ENCODE assay signal across 8 mouse cellular contexts in the genomic region with DNA sequence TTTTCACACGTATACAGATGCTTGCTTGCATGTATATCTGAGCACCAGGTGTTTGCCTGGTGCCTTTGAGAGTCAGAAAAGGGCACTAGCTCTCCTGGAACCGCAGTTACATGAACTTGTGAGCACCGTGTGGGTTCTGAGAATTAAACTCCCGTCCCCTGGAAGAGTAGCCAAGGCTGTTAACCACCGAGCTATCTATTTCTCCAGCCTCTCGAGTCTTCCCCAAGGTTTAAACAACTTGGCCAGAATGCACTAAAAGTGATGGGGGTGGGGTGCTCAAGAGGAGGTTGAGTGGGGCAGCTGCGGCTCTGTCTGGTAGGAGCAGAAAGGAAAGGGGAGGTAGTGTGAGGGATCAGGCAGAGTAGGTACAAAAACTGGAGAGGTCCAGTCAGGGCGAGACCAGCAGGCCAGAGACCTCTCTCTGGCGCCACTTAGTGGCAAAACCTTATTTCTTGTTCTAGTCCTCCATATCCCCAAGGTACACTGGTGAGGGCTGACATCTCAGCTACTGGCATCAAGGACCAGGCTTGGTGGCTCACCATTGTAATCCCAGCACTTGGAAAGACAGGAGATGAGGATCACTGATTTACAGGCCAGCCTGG. TPM values are rescaled to one million over a fixed set of nuclear protein-coding genes. Genes with fewer than 3 reads are reported as not detected.
DNase-seq lines count a peak whose midpoint lies in the region; ATAC-seq lines count a peak whose summit lies in the region.

No protein-coding gene starts in this region.

- WGBS in intestine, embryonic 16.5 days, result 20% methylated on average over 9 of the region's 9 CpGs
- WGBS in limb, embryonic 10.5 days, result 32% methylated on average over 9 of the region's 9 CpGs
- WGBS in midbrain, embryonic 13.5 days, result 26% methylated on average over 9 of the region's 9 CpGs
- WGBS in stomach, embryonic 16.5 days, result 16% methylated on average over 9 of the region's 9 CpGs

- ATAC-seq in intestine, embryonic 16.5 days, result peak; percentile 67
- ATAC-seq in midbrain, embryonic 13.5 days, result peak; percentile 38; the same call in 1 of the 2 replicates
- peak; percentile 45; the same call in 1 of the 2 replicates for ATAC-seq in stomach, embryonic 16.5 days (ENCODE audit: insufficient read depth, low FRiP score)

- H3K4me3 ChIP-seq in intestine, embryonic 16.5 days (ENCODE audit: low read length), result 0 out of 2 replicates have a peak overlapping the region, but pooled peaks have one; percentile 7
- no peak overlapping the region for H3K4me3 ChIP-seq in limb, embryonic 10.5 days
- H3K4me3 ChIP-seq in midbrain, embryonic 13.5 days (replicated peaks), result no peak overlapping the region
- H3K4me3 ChIP-seq in stomach, embryonic 16.5 days (replicated peaks; ENCODE audit: low read length), result no peak overlapping the region

- no peaks in the 10 kb centered on the region for H3K27me3 ChIP-seq in intestine, embryonic 16.5 days (replicated peaks; ENCODE audit: control insufficient read depth, insufficient read depth, low read length)
- no peaks in the 10 kb centered on the region for H3K27me3 ChIP-seq in limb, embryonic 10.5 days (ENCODE audit: low read depth, poor library complexity, severe bottlenecking)
- peaks cover 26% of the 10 kb centered on the region for H3K27me3 ChIP-seq in midbrain, embryonic 13.5 days
- no peaks in the 10 kb centered on the region for H3K27me3 ChIP-seq in stomach, embryonic 16.5 days (ENCODE audit: control insufficient read depth, insufficient read depth, low read length)

- H3K9ac ChIP-seq in intestine, embryonic 16.5 days (ENCODE audit: low read depth, low read length), result peak overlapping the region; percentile 42
- no peak overlapping the region for H3K9ac ChIP-seq in midbrain, embryonic 13.5 days (replicated peaks)
- peak overlapping the region; percentile 60 for H3K9ac ChIP-seq in stomach, embryonic 16.5 days (ENCODE audit: low read length)

- no peaks in the 10 kb centered on the region for H3K9me3 ChIP-seq in intestine, embryonic 16.5 days (ENCODE audit: control insufficient read depth, low read length)
- no peaks in the 10 kb centered on the region for H3K9me3 ChIP-seq in limb, embryonic 10.5 days (replicated peaks)
- no peaks in the 10 kb centered on the region for H3K9me3 ChIP-seq in midbrain, embryonic 13.5 days
- no peaks in the 10 kb centered on the region for H3K9me3 ChIP-seq in stomach, embryonic 16.5 days (replicated peaks; ENCODE audit: control insufficient read depth, low read length)

- H3K4me1 ChIP-seq in intestine, embryonic 16.5 days (ENCODE audit: control insufficient read depth, insufficient read depth, low read length), result peaks cover 19% of the 10 kb centered on the region
- H3K4me1 ChIP-seq in limb, embryonic 10.5 days, result peaks cover 42% of the 10 kb centered on the region
- H3K4me1 ChIP-seq in midbrain, embryonic 13.5 days (replicated peaks), result peaks cover 14% of the 10 kb centered on the region
- peaks cover 16% of the 10 kb centered on the region for H3K4me1 ChIP-seq in stomach, embryonic 16.5 days (ENCODE audit: control insufficient read depth, insufficient read depth, low read length)

- peak overlapping the region; percentile 42 for H3K4me2 ChIP-seq in intestine, embryonic 16.5 days (ENCODE audit: low read depth, low read length)
- H3K4me2 ChIP-seq in midbrain, embryonic 13.5 days (replicated peaks), result no peak overlapping the region
- peak overlapping the region; percentile 38 for H3K4me2 ChIP-seq in stomach, embryonic 16.5 days (ENCODE audit: low read depth, low read length)

- H3K36me3 ChIP-seq in intestine, embryonic 16.5 days (ENCODE audit: control insufficient read depth, insufficient read depth, low read length), result no peaks in the 10 kb centered on the region
- H3K36me3 ChIP-seq in limb, embryonic 10.5 days, result no peaks in the 10 kb centered on the region
- no peaks in the 10 kb centered on the region for H3K36me3 ChIP-seq in midbrain, embryonic 13.5 days
- H3K36me3 ChIP-seq in stomach, embryonic 16.5 days (ENCODE audit: control insufficient read depth, insufficient read depth, low read length), result no peaks in the 10 kb centered on the region

- DNase-seq in A20 (ENCODE audit: low read depth, low spot score), result peak; percentile 91
- DNase-seq in adrenal gland, adult (ENCODE audit: inconsistent age in 2 of 2, low spot score in 1 of 2), result peak; percentile 83 to 96
- peak; percentile 91 for DNase-seq in embryo, embryonic 10.5 days (ENCODE audit: low spot score)
- peak; percentile 67 for DNase-seq in gastrocnemius, postnatal 25 days
- peak; percentile 68 for DNase-seq in limb, embryonic 10.5 days (ENCODE audit: low spot score)

- H3K27ac ChIP-seq in intestine, embryonic 16.5 days (ENCODE audit: low read length), result peak overlapping the region; percentile 62
- H3K27ac ChIP-seq in limb, embryonic 10.5 days, result peak overlapping the region; percentile 57; the same call in 1 of the 2 replicates
- H3K27ac ChIP-seq in midbrain, embryonic 13.5 days, result peak overlapping the region; percentile 25; the same call in 1 of the 2 replicates
- peak overlapping the region; percentile 38; the same call in 1 of the 2 replicates for H3K27ac ChIP-seq in stomach, embryonic 16.5 days (ENCODE audit: low read length)

RNA-seq across cellular contexts. Expression of a gene that starts 25.6 kb away (rescaled TPM):
- 100 to 1,000 TPM; 487 to 619 TPM for total RNA-seq in gastrocnemius, postnatal 25 days (2021)
- 14,111 and 16,287 TPM in 2 replicates for polyA plus RNA-seq in intestine, embryonic 16.5 days (2015; fragmentation: Nextera tagmentation; extraction: Ambion mirVana)
- polyA plus RNA-seq in limb, embryonic 10.5 days (2016; fragmentation: Nextera tagmentation; extraction: Ambion mirVana), result 13,950 and 14,682 TPM in 2 replicates
- polyA plus RNA-seq in midbrain, embryonic 13.5 days (2015; fragmentation: Nextera tagmentation; extraction: Ambion mirVana), result 15,567 and 17,404 TPM in 2 replicates
- polyA plus RNA-seq in stomach, embryonic 16.5 days (2015; fragmentation: Nextera tagmentation; extraction: Ambion mirVana), result 14,659 and 15,131 TPM in 2 replicates

RNA-seq across cellular contexts. Expression of a gene that starts 28.0 kb away (rescaled TPM):
- 10 to 100 TPM; 13.4 to 17.6 TPM for total RNA-seq in gastrocnemius, postnatal 25 days (2021)
- polyA plus RNA-seq in intestine, embryonic 16.5 days (2015; fragmentation: Nextera tagmentation; extraction: Ambion mirVana), result 120 and 129 TPM in 2 replicates
- polyA plus RNA-seq in limb, embryonic 10.5 days (2016; fragmentation: Nextera tagmentation; extraction: Ambion mirVana), result 806 and 864 TPM in 2 replicates
- 555 TPM in 2 replicates for polyA plus RNA-seq in midbrain, embryonic 13.5 days (2015; fragmentation: Nextera tagmentation; extraction: Ambion mirVana)
- polyA plus RNA-seq in stomach, embryonic 16.5 days (2015; fragmentation: Nextera tagmentation; extraction: Ambion mirVana), result 161 and 176 TPM in 2 replicates

RNA-seq across cellular contexts. Expression of a gene that starts 37.0 kb away (rescaled TPM):
- 1 to 10 TPM; 5.6 to 6.8 TPM for total RNA-seq in gastrocnemius, postnatal 25 days (2021)
- polyA plus RNA-seq in intestine, embryonic 16.5 days (2015; fragmentation: Nextera tagmentation; extraction: Ambion mirVana), result 7.7 and 10.3 TPM in 2 replicates
- polyA plus RNA-seq in limb, embryonic 10.5 days (2016; fragmentation: Nextera tagmentation; extraction: Ambion mirVana), result 20.9 and 22.8 TPM in 2 replicates
- polyA plus RNA-seq in midbrain, embryonic 13.5 days (2015; fragmentation: Nextera tagmentation; extraction: Ambion mirVana), result 40.1 and 40.4 TPM in 2 replicates
- 8.2 and 9.7 TPM in 2 replicates for polyA plus RNA-seq in stomach, embryonic 16.5 days (2015; fragmentation: Nextera tagmentation; extraction: Ambion mirVana)
